Mouse (Mus musculus): ENCODE measurements around the gene Trap1. TPM values are rescaled to one million over a fixed set of nuclear protein-coding genes. Genes with fewer than 3 reads are reported as not detected.
A peak's percentile ranks its signal among the peaks of the same experiment; 100 is the strongest.
"Not testable (repeated sequence)": the region's sequence is repeated elsewhere in the genome, so short reads cannot be mapped to it uniquely, and the experiment has no call there.

Trap1 gene
- total RNA-seq, 2 experiments from 2014 or later, result 67.6 to 74.8 TPM

DNA sequence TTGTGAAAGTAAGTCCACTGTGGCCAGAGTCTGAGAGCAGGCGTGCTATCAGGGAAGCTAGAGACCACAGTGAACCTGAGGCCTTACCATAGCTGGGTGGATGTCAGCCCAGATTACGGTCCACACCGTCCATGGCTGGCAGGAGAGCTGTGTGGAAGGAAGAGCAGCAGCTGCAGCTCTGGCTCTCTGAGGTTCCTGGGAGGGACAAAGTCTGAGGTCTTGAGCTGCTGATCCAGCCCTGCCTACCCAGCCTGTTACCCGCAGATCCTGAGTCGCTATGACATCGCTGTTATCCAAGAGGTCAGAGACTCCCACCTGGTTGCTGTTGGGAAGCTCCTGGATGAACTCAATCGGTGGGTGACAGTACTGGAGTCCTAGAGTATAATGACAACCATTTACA, 39.9 kb downstream of the Trap1 start:
- no peak for DNase-seq (ENCODE audit: low spot score in 2 of 2)

DNA sequence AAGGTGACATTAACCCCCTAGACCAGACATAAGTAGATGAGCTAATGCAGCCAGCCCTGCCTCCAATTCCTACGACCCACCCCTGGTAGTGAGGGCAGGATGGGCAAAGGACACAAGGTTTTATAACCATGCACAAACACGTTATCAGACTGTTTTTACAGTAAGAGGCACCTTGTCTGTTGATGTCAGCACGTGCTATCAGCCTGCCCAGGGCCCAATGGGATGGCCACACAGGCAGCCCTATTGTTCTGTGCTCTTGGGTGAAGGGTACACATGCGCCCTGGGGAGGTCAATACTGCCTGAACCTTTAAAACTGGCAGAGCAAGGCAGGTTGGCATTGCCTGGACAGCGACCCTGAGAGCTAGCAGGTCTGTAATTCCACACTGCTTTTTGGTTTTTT, 40.8 kb downstream of the Trap1 start, which contains the start of gene Dnase1:
TSS of gene Dnase1 (plus strand) at position 136 of the 400 bp plus-strand sequence.
- DNase-seq (ENCODE audit: low spot score in 2 of 2), result no peak

DNA sequence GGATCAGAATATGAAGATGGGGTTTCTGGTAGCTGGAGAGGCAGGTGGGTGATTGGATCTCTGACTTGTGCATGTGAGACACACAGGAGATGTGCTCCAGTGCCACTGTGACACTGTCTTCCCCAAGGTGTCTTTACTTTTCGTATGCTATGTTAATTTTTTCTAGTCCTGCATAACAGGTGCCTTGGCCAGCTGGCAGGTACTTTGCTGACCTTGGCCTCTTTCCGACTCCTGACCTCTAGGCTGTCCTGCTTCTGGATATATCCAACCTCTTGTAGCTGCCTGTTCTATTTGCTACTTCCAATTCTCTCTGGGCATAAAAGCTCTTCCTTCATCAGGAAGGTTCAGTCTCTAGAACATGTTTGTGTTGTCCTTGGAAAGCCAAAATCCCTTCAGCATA, 42.1 kb downstream of the Trap1 start:
- no peak for DNase-seq (ENCODE audit: low spot score in 2 of 2)

DNA sequence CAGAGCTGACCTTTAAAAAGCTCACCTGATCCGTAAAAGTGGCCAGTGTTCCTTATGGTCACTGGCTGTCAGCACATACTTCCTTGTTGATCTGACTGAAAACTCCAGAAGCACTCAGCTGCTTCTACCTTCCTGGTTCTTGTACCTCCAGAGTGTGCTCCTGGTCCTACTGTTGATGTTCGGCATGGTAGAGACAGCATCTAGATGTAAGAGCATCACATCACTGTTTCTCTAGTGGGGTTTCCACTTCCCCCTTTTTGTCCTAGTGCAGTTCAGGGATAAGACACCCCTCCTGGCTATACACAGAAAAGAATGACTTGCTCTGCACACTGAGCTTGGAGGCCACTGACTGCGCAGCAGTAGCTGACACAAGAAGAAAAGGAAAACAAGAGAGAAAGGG, 43.2 kb downstream of the Trap1 start:
- DNase-seq (ENCODE audit: low spot score in 2 of 2), result no peak

DNA sequence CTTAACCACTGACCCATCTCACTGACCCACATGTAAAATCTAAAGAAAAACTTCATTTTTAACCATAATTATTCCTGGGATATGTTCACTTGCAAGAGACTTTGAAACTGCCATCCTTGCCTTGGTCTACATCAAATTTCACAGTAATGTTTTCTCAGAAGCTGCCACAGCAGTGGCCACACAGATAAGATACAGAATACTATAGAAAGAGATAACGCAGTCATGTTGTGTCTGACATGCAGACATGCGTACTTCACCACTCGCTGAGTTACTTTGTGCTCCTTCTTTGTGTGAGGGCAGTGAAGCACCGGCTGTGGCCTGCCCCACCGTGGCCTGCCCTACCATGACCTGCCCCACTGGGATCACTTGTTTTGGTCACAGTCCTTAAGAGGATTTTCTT, 43.7 kb downstream of the Trap1 start:
- DNase-seq (ENCODE audit: low spot score in 2 of 2), result no peak

- DNase-seq (ENCODE audit: low spot score in 2 of 2), result no peak
Observed at GRCm38 (mm10) chr16:4032341-4032748, 45.3 kb downstream of the Trap1 start.

DNA sequence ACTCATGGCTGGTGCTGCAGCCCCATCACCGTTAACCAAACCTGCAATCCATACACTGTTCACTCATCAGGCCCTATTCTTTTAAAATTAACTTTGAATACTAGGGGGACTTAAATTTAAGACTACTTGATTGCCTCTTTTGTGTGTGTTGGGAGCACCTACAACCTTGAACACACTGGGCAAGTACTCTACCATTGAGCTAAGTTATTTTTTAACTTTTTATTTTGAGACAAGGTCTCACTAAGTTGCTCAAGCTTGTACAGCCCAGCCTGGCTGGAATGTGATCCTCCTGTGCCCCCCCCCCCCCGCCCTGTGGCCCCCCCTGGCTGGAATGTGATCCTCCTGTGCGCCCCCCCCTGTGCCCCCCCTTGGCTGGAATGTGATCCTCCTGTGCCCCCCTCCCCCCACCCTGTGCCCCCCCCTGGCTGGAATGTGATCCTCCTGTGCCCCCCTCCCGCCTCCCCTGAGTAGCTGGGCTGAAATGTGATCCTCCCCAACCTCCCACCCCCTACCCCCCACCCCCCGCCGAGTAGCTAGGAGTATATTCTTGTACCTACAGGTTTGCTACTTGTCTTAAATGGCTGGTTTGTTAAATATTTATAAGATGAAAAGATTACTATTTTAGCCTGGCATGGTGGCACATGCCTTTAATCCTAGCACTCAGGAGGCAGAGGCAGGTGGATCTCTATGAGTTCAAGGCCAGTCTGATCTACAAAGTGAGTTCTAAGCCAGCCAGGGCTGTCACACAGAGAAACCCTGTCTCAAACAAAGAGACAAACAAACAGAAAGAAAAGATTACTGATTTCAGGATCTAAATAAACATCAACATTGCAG, 46.0 kb downstream of the Trap1 start:
- no peak for DNase-seq (ENCODE audit: low spot score in 2 of 2)

DNA sequence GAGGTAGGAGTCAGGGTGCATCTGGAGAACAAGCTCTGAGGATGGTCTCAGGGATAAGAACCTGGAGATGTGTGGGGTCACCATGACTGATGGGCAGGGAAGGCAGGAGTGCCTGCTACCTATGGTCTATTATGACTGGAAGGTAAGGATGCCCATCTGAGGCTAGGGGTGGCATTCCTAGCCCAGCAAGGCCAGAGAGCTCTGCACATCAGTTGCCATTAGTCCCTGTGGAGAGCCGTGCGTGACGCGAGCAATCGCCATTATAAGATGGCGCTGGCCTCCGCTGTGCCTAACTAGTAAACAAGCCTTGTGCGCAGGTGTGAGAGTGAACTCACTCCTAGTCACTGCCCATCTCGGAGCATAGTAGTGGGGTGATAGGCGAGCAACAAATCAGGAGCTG, 47.1 kb downstream of the Trap1 start:
- DNase-seq (ENCODE audit: low spot score in 2 of 2), result no peak

GRCm38 (mm10) chr16:4029371-4029841, 48.2 kb downstream of the Trap1 start:
- no peak for DNase-seq (ENCODE audit: low spot score in 2 of 2)

GRCm38 (mm10) chr16:4027211-4027610, 50.4 kb downstream of the Trap1 start:
- no peak for DNase-seq (ENCODE audit: low spot score in 2 of 2)

GRCm38 (mm10) chr16:4026672-4027071, 51.0 kb downstream of the Trap1 start:
- no peak for DNase-seq (ENCODE audit: low spot score in 2 of 2)

- no peak for DNase-seq (ENCODE audit: low spot score in 2 of 2)
Observed at GRCm38 (mm10) chr16:4022719-4023118, 54.9 kb downstream of the Trap1 start.

- DNase-seq (ENCODE audit: low spot score in 2 of 2), result no peak
Observed at GRCm38 (mm10) chr16:4021241-4021640, 56.4 kb downstream of the Trap1 start.

DNA sequence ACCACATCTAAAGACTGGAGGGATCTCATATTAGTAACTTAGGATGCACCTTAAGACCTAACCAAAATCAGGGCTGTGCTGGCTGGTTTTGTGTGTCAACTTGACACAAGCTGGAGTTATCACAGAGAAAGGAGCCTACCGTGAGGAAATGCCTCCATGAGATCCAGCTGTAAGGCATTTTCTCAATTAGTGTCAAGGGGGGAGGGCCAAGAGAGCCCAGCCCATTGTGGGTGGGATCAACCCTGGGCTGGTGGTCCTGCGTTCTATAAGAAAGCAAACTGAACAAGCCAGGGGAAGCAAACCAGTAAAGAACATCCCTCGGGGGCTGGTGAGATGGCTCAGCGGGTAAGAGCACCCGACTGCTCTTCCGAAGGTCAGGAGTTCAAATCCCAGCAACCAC, 60.2 kb downstream of the Trap1 start:
- DNase-seq (ENCODE audit: low spot score in 2 of 2), result not testable (repeated sequence)

DNA sequence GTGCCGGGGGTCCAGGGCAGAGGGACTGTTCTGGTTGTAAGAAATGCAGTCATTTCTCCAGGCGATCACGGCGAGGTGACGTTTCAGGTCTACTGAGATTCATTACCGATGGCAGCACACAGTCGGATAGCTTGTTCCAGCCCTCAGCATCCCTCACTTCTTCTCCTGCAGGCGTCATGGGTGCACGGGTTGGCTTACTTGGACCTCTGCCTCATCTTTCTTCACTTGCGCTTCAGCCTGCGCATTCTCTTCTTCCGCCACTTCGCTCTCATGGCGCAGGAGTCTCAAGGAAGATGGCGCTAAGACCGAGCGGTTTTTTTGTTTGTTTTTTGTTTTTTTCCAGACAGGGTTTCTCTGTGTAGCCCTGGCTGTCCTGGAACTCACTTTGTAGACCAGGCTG, 60.8 kb downstream of the Trap1 start:
- not testable (repeated sequence) for DNase-seq (ENCODE audit: low spot score in 2 of 2)

DNA sequence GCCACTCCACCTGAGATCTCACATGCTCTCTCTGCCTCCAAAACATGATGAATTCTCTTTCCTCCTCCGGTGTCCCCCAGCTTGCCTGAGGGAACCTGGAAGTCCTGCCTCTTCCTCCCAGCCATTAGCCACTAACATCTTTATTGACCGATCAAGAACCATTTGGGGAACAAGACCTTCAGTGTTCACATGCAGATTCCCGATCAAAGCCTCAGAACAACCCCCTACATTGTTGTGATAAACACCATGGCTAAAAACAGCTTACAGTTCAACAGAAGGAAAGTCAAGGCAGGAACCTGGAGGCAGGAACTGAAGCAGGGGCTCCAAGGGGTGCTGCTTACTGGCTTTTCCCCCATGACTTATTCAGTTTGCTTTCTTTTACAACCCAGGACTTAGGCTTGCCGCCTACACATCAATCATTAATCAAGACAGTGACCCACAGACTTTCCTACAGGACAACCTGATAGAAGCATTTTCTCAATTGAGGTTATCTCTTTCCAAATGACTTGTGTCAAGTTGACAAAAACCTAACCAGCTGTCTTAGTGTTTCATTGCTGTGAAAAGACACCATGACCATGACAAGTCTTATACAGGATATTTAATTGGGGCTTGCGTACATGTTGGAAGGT, 63.5 kb downstream of the Trap1 start:
- no peak for DNase-seq (ENCODE audit: low spot score in 2 of 2)

DNA sequence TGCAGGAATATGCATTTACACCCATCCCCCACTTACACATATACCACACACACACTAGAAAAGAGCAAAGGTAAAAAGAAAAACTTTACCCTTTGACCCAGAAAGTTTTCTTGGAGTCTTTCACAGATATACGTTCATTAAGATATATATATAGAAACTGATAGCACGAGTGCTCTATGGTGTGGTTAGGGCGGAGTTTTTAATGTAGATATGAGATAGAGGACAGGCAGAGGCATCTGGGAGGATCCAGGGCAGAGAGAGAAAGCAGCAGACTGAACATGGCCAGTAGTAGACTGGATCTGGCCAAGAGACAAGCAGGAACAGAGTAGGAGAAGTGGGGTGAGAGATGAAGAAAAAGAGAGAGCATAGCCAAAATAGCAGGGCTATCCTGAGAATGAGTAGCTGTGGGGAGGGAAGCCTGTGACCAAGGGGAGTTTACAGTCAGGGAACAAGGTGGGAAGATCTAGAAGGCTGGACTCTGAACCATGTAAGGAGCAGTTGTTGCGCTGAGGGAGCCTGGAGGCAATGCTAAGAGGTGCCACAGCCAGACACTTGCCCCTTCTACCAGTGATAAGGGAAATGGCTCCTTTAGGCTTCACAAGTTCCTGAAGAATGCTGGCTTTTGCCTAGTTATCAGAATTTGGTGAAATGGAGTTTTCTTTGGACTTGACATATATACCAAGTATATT, 64.6 kb downstream of the Trap1 start:
- DNase-seq (ENCODE audit: low spot score in 2 of 2), result no peak

DNA sequence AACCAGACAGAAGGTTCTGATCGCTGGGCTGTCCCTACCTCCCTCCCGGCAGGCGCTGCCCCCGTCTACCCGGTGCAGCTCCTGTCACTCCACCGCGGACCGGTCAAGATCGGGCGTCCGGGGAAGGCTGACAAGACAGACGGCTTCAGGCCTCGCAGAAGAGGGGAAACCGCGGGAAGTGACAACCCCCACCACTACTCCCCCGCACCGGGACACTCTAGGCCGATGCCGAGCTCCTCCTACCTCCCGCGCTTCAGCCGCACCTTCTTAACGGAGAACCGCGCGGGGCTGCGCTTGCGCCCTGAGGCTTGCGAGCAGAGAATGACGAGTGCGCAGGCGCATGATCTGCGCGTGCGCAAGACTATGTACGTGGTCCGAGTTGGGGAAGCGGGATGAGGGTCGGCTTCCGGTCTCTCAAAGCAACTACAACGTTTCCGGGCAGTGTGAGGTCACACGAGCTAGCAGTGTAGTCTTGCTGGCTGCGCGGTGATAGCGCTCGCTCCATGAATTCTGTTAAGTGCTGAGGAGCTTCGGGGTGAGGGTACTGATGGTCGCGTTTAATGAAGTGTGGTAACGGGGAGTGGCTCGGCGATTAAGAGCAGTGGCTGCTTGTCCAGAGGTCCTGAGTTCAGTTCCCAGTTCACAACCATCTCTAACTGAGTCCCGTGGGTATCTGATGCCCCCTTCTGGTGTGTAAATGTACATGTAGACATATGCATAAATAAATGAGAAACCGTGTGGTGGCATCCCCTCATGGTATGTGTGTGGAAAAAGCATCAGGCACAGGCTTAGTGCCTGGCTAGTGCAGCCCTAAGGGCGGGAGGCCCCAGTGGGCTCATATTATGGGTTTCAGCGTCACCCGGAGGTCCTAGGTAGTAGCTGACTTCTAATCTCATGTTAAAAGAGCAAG, 73.9 kb downstream of the Trap1 start, which contains the start of gene Slx4:
TSS of gene Slx4 (minus strand) at position 282 of the 910 bp plus-strand sequence.
- peak; percentile 94 to 97 for DNase-seq (ENCODE audit: low spot score in 2 of 2)
